Mouse (Mus musculus) liver, embryonic 14.5 days (tissue): ENCODE measurements around the gene Chaf1a. TPM values are rescaled to one million over a fixed set of nuclear protein-coding genes. Genes with fewer than 3 reads are reported as not detected.
A peak's percentile ranks its signal among the peaks of the same experiment; 100 is the strongest.

Experiments
- ATAC-seq: fragments of 200-750 bp; cut with Nextera tagmentation; 2 replicates; pipeline ENCODE4 v1.8.0; 2017; ENCODE audit warnings: moderate number of reproducible peaks, mild to moderate bottlenecking, moderate library complexity; ENCODE audit not compliant: insufficient read depth
- DNase-seq, 3 experiments: peaks; one replicate each; pipeline ENCODE4 v3.0.0-alpha.2; 2012 to 2013; ENCODE audit warnings: low read depth in 3 of 3, low spot score in 3 of 3
- H3K27ac ChIP-seq: fragments of 300-500 bp; sonication (generic); 2 replicates; pipeline ENCODE4 v1.5.1; 2014; ENCODE audit warnings: moderate library complexity, mild to moderate bottlenecking, control low read depth, inconsistent platforms
- H3K27me3 ChIP-seq: fragments of 300-500 bp; sonication (generic); 2 replicates; pipeline ENCODE4 v1.6.1; 2014; ENCODE audit warnings: mild to moderate bottlenecking, low read length, moderate library complexity; ENCODE audit not compliant: control insufficient read depth, insufficient read depth
- H3K36me3 ChIP-seq: fragments of 300-500 bp; sonication (generic); replicated peaks from 2 replicates; pipeline ENCODE4 v1.6.1; 2014; ENCODE audit warnings: low read depth; ENCODE audit not compliant: control insufficient read depth, insufficient read depth
- H3K4me1 ChIP-seq, 2 experiments: fragments of 200-500 bp in 1 of 2; fragments of 300-500 bp in 1 of 2; sonication (generic) in 1 of 2; replicated peaks; 2 replicates each; pipeline ENCODE4 v1.6.1; 2012 to 2014; ENCODE audit warnings: antibody characterized with exemption in 1 of 2, inconsistent platforms in 1 of 2, low read length in 1 of 2; ENCODE audit not compliant: control insufficient read depth in 2 of 2, insufficient read depth in 2 of 2
- H3K4me2 ChIP-seq: fragments of 300-500 bp; sonication (generic); 2 replicates; pipeline ENCODE4 v1.6.1; 2014; ENCODE audit warnings: low read depth, mild to moderate bottlenecking, control low read depth, moderate library complexity
- H3K4me3 ChIP-seq, 2 experiments: fragments of 200-500 bp in 1 of 2; fragments of 300-500 bp in 1 of 2; sonication (generic) in 1 of 2; 2 replicates each; pipeline ENCODE4 v1.5.1; 2012 to 2014; ENCODE audit warnings: low read depth in 2 of 2, low read length in 2 of 2, mild to moderate bottlenecking in 2 of 2, control low read depth in 1 of 2, inconsistent platforms in 1 of 2, moderate library complexity in 1 of 2; ENCODE audit not compliant: insufficient read depth in 1 of 2
- H3K9ac ChIP-seq: fragments of 300-500 bp; sonication (generic); replicated peaks from 2 replicates; pipeline ENCODE4 v1.6.1; 2014; ENCODE audit warnings: mild to moderate bottlenecking, control low read depth, moderate library complexity
- H3K9me3 ChIP-seq: fragments of 300-500 bp; sonication (generic); 2 replicates; pipeline ENCODE4 v1.6.1; 2016; ENCODE audit warnings: low read length, mixed read lengths; ENCODE audit not compliant: control insufficient read depth
- CTCF ChIP-seq: IDR thresholded peaks from 2 replicates; pipeline ENCODE4 v1.5.1; 2016; ENCODE audit warnings: antibody characterized with exemption, low read depth, control low read depth
- EP300 ChIP-seq: IDR thresholded peaks from 2 replicates; pipeline ENCODE4 v1.6.1; 2016; ENCODE audit warnings: antibody characterized with exemption, low read depth
- WGBS: fragments of 180-500 bp; shearing (Covaris S2); extraction: QIAGEN DNeasy Blood & Tissue Kit; methylation state at CpG from one replicate; pipeline ENCODE4 v1.1.7; 2014; ENCODE audit not compliant: insufficient replicate concordance; 5-methylcytosine and 5-hydroxymethylcytosine counted together
- polyA plus RNA-seq, 2 experiments: library from polyadenylated mRNA; depleted of rRNA in 1 of 2; stranded (reverse) in 1 of 2; unstranded in 1 of 2; fragments of >200 nt; fragmentation: Nextera tagmentation in 1 of 2; extraction: Ambion mirVana in 1 of 2; gene quantifications; 2 replicates each; pipeline versions ENCODE4 v1.2.1 to v1.2.3; 2012 to 2014

Chaf1a gene
- polyA plus RNA-seq, 2 experiments = 10.2 to 14.6 TPM

DNA sequence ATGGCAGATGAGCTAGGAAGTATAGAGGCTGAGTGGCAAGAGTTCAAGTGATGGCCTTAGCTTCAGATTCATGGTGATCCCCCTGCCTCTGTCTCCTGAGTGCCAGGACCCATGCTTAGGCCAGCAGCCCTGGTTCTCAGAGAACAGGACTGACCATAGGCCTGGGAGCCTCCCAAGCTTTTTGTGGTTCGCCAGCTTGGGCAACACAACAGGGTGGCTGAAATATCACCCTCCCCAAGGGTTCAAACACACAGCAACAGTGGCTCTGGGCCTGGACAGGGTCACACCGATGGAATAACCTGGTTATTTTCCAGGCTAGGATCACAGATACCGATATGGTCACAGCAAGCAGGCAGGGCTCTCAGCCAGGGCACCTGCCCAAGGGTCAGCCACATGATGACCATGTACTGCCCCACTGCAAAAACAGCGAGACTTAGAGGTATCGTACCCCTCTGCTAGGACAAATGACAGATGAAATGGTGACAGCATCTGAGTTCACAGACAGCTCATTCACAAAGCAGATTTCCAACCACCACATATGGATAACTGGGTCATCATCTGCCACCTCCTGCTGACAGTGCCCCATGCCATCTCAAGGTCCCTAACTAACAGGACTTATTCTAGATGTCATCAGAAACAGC lies 12.3 kb upstream of the Chaf1a start:
- no peaks in the 10 kb centered on the region for H3K9me3 ChIP-seq
- no peak overlapping the region for H3K4me3 ChIP-seq
- H3K4me2 ChIP-seq = no peak overlapping the region
- TF ChIP-seq CTCF (no peak), EP300 (no peak)
- no peaks in the 10 kb centered on the region for H3K36me3 ChIP-seq
- no peak overlapping the region for H3K9ac ChIP-seq
- H3K27me3 ChIP-seq = no peaks in the 10 kb centered on the region
- 80% methylated on average over 5 of the region's 5 CpGs for WGBS
- no peak for DNase-seq
- peaks cover 0 to 19% of the 10 kb centered on the region in 2 experiments; a peak in 2 of 4 replicates for H3K4me1 ChIP-seq
- no peak overlapping the region for H3K27ac ChIP-seq
- ATAC-seq = no peak

- ATAC-seq (no peak), DNase-seq (no peak)
- H3K4me2 ChIP-seq = no peak overlapping the region
- peaks cover 8 to 25% of the 10 kb centered on the region in 2 experiments for H3K4me1 ChIP-seq
- no peaks in the 10 kb centered on the region for H3K9me3 ChIP-seq
- H3K36me3 ChIP-seq = no peaks in the 10 kb centered on the region
- 78% methylated on average over 9 of the region's 9 CpGs for WGBS
- no peaks in the 10 kb centered on the region for H3K27me3 ChIP-seq
- H3K27ac ChIP-seq = no peak overlapping the region
- no peak overlapping the region for H3K4me3 ChIP-seq
- TF ChIP-seq EP300 (no peak), CTCF (no peak)
- no peak overlapping the region for H3K9ac ChIP-seq
Observed at GRCm38 (mm10) chr17:56030238-56030870, 9.9 kb upstream of the Chaf1a start.

GRCm38 (mm10) chr17:56030919-56031318 lies 9.3 kb upstream of the Chaf1a start:
- Histone ChIP-seq H3K4me3 (no peak overlapping the region), H3K4me2 (no peak overlapping the region), H3K27ac (no peak overlapping the region), H3K4me1 (peaks cover 8 to 24% of the 10 kb centered on the region in 2 experiments), H3K9ac (no peak overlapping the region), H3K27me3 (no peaks in the 10 kb centered on the region), H3K36me3 (no peaks in the 10 kb centered on the region), H3K9me3 (no peaks in the 10 kb centered on the region)
- no peak for DNase-seq
- TF ChIP-seq EP300 (no peak), CTCF (peak; percentile 46)
- 15% methylated on average over 5 of the region's 5 CpGs for WGBS
- ATAC-seq = peak; percentile 42

- TF ChIP-seq CTCF (no peak), EP300 (no peak)
- no peaks in the 10 kb centered on the region for H3K36me3 ChIP-seq
- ATAC-seq (no peak), DNase-seq (no peak)
- H3K9ac ChIP-seq = no peak overlapping the region
- no peak overlapping the region for H3K4me2 ChIP-seq
- WGBS = 80% methylated on average over 7 of the region's 7 CpGs
- peaks cover 8 to 24% of the 10 kb centered on the region in 2 experiments for H3K4me1 ChIP-seq
- no peak overlapping the region for H3K4me3 ChIP-seq
- no peak overlapping the region for H3K27ac ChIP-seq
- H3K9me3 ChIP-seq = no peaks in the 10 kb centered on the region
- no peaks in the 10 kb centered on the region for H3K27me3 ChIP-seq
Observed at GRCm38 (mm10) chr17:56031431-56031830, 8.8 kb upstream of the Chaf1a start.

DNA sequence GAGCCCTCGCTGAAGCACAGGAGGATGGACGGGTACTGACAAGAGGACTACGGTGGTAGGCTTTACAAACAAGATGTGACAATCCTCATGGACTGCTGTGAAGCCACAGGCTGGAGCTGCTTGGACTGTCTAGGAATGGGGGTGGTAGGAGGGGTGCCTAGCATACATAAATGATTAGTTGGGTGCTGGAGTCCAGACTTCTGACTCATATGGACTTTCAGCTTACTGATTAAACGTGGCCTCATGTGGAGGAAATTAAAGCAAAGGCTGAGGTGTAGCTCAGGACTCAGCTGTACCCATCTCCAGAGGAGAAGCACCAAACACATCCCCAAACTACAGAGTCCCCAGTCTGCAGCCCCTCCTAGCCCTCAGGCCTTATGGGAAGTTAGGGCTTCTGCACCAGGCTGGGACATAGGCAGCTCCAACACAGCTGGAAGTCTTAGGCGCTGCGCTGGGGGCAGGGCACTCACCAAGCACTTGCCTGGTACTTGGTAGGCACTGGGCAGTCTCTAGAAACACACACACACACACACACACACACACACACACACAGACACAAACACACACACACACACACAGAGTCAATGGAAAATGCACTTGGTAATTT lies 8.0 kb upstream of the Chaf1a start:
- Histone ChIP-seq H3K27me3 (no peaks in the 10 kb centered on the region), H3K27ac (no peak overlapping the region), H3K36me3 (no peaks in the 10 kb centered on the region), H3K9ac (no peak overlapping the region), H3K4me3 (no peak overlapping the region), H3K4me1 (peaks cover 12 to 28% of the 10 kb centered on the region in 2 experiments), H3K4me2 (no peak overlapping the region; the same call in 1 of the 2 replicates), H3K9me3 (no peaks in the 10 kb centered on the region)
- 74% methylated on average over 6 of the region's 6 CpGs for WGBS
- ATAC-seq (no peak), DNase-seq (no peak)
- TF ChIP-seq CTCF (no peak), EP300 (no peak)
